Mouse (Mus musculus): ENCODE results near the gene Uap1l1. TPM values are rescaled to one million over a fixed set of nuclear protein-coding genes. Genes with fewer than 3 reads are reported as not detected.
"Not testable (repeated sequence)": the region's sequence is repeated elsewhere in the genome, so short reads cannot be mapped to it uniquely, and the experiment has no call there.

The Uap1l1 gene
- polyA plus RNA-seq (2015; fragmentation: Nextera tagmentation; extraction: Ambion mirVana) = 5.2 and 6.2 TPM in 2 replicates

DNA sequence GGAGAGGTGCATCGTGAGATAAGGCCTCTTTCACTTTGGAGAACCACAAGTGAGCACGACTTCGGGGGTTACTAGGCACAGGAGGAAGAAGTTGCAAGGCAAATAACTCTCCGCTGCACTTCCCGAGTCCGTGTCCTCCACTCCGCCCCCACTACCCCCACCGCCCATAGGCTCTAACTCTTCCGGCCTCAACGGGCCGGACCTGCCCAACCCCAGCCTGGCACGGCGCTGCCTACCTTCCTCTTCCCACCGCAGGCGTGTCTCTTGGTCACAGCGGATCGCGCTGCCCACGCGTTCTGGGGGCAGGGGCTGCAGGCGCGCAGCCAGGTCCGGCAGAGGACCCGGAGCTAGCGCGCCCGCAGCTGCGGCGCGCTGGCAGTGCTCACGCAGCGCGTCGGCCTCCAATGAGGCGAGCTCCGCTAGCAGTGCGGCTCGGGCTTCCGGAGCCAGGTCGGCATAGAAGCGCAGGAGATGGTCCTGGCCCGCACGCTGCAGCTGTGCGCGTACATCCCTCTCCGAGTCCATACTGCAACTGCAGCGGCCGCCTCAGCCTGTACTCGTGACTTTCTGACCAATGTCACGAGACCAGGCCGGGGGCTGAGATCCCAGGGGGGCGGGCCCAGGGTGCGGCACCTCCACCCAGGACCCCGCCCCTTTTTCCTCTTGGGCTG lies at the start of gene Uap1l1:
Gene Uap1l1, minus strand, starts transcription at position 592 of the 671 bp plus-strand sequence.
- peaks cover 66% of the 10 kb centered on the region for H3K27me3 ChIP-seq
- no peak within 1 kb of the TSS for H3K27ac ChIP-seq

GRCm38 (mm10) chr2:25413436-25413835 lies 48.0 kb upstream of the Uap1l1 start:
- not testable (repeated sequence) for H3K27me3 ChIP-seq; H3K4me3 ChIP-seq; H3K9ac ChIP-seq; H3K9me3 ChIP-seq; H3K4me1 ChIP-seq (replicated peaks); H3K27ac ChIP-seq; H3K4me2 ChIP-seq; ATAC-seq (ENCODE audit: low FRiP score)
- peaks cover 37% of the 10 kb centered on the region for H3K36me3 ChIP-seq

More for the DNA sequence above, at the start of gene Uap1l1:
- peak within 1 kb of the TSS; percentile 87 for H3K4me2 ChIP-seq
- peak within 1 kb of the TSS; percentile 78 for H3K9ac ChIP-seq
- H3K4me1 ChIP-seq (replicated peaks) = peaks cover 12% of the 10 kb centered on the region
- no peaks in the 10 kb centered on the region for H3K36me3 ChIP-seq
- WGBS = under 1% methylated on average over 54 of the region's 54 CpGs
- H3K9me3 ChIP-seq = no peaks in the 10 kb centered on the region
- peak; percentile 76 for ATAC-seq (ENCODE audit: low FRiP score)
- H3K4me3 ChIP-seq = peak within 1 kb of the TSS; percentile 50

GRCm38 (mm10) chr2:25408908-25409307 lies 43.4 kb upstream of the Uap1l1 start:
- Histone ChIP-seq H3K9ac (no peak overlapping the region), H3K36me3 (peaks cover 59% of the 10 kb centered on the region), H3K27me3 (no peaks in the 10 kb centered on the region), H3K4me2 (no peak overlapping the region), H3K9me3 (no peaks in the 10 kb centered on the region), H3K27ac (no peak overlapping the region), H3K4me1 (replicated peaks) (peaks cover 29% of the 10 kb centered on the region), H3K4me3 (no peak overlapping the region)
- 91% methylated on average over 10 of the region's 10 CpGs for WGBS
- no peak for ATAC-seq (ENCODE audit: low FRiP score)

DNA sequence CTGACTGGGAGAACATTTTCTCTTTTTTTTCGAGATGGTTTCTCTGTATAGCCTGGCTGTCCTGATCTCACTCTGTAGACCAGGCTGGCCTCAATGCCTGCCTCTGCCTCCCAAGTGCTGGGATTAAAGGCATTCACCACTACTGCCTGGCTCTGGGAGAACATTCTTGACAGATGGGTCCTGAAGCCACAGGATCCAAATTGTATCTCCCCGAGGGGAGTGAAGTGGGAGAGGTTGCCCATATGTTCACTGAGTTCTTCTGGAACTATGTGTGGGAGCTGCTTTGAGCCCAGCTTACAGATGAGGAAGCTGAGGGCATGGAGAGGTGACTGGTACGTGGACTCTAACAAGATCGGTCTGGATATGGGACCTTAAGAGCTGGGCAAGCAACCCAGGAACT lies 38.5 kb upstream of the Uap1l1 start:
- peak overlapping the region; percentile 73 for H3K4me3 ChIP-seq
- 84% methylated on average over 4 of the region's 4 CpGs for WGBS

DNA sequence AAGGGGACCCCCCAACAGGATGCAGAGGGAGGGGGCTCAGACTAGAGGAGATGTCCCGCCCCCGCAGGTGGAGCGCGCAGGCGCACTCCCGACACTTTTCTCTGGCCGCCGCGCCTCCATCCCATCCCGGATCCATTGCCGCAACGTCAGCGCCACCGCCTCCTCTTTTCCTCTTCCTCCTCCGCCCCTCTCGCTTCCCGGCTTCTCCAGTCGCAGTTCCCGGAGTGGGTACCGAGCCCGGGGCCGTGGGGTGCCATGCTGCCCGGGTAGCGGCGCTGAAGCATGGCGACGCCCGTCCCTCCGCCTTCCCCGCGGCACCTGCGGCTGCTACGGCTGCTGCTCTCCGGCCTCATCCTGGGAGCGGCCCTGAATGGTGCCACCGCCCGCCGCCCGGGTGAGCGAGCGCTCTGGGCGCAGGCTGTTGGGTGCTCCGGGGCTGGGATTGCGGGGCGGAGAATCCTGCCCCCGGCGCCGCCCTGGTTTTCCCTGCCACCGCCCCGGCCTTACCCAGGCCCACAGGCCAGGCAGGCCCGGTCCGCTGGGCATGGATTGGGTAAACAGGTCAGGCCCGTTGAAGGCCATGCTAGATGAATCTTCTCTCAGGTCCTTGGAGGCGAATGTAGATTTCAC lies 37.6 kb upstream of the Uap1l1 start:
- H3K36me3 ChIP-seq = peaks cover 21% of the 10 kb centered on the region
- peak overlapping the region; percentile 97 for H3K9ac ChIP-seq
- peak overlapping the region; percentile 73 for H3K4me3 ChIP-seq
- peaks cover 33% of the 10 kb centered on the region for H3K27me3 ChIP-seq
- under 1% methylated on average over 52 of the region's 54 CpGs for WGBS
- peak overlapping the region; percentile 87 for H3K4me2 ChIP-seq
- H3K27ac ChIP-seq = peak overlapping the region; percentile 92
- peak; percentile 78 for ATAC-seq (ENCODE audit: low FRiP score)
- H3K9me3 ChIP-seq = no peaks in the 10 kb centered on the region
- H3K4me1 ChIP-seq (replicated peaks) = peaks cover 45% of the 10 kb centered on the region

More for the DNA sequence above, 38.5 kb upstream of the Uap1l1 start:
- Histone ChIP-seq H3K36me3 (peaks cover 30% of the 10 kb centered on the region), H3K4me2 (peak overlapping the region; percentile 87), H3K9me3 (no peaks in the 10 kb centered on the region), H3K4me1 (replicated peaks) (peaks cover 45% of the 10 kb centered on the region), H3K9ac (peak overlapping the region; percentile 97), H3K27me3 (peaks cover 24% of the 10 kb centered on the region), H3K27ac (peak overlapping the region; percentile 92)
- no peak for ATAC-seq (ENCODE audit: low FRiP score)

DNA sequence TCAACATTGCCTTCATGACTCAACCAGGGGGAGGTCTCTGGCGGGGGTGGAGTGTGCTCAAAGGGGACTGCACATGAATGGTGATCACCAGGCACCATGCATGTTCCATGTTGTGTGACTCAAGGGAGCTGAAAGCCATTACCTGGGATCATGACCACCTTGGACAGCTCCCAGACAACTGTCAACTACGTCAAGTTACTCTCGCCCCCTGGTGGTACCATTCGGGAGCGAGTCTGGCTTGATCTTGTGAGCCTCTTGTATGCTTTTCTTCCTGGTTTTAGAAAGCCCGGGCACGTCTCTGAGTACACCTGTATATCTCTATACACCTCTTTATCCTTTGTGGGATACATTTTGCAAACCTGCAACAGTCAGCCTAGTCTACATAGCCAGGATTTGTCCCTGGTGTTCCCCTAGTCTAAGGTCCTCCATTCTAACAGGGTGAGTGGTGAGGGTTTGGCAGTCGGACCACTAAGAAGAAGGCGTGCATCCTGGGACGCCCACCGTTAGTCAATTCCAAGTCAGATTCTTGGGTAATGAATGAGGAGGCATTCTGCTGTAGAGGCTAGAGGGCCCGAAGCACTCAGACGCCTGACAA lies 37.0 kb upstream of the Uap1l1 start:
- Histone ChIP-seq H3K27ac (peak overlapping the region; percentile 92), H3K4me2 (peak overlapping the region; percentile 87), H3K27me3 (peaks cover 39% of the 10 kb centered on the region), H3K4me3 (peak overlapping the region; percentile 73), H3K9ac (peak overlapping the region; percentile 97), H3K9me3 (no peaks in the 10 kb centered on the region), H3K4me1 (replicated peaks) (peaks cover 45% of the 10 kb centered on the region), H3K36me3 (peaks cover 15% of the 10 kb centered on the region)
- ATAC-seq (ENCODE audit: low FRiP score) = peak; percentile 52
- WGBS = under 1% methylated on average over 13 of the region's 13 CpGs

- H3K27ac ChIP-seq = no peak overlapping the region
- H3K4me2 ChIP-seq = peak overlapping the region; percentile 58
- peaks cover 56% of the 10 kb centered on the region for H3K27me3 ChIP-seq
- peak overlapping the region; percentile 39 for H3K9ac ChIP-seq
- no peak for ATAC-seq (ENCODE audit: low FRiP score)
- peak overlapping the region; percentile 33 for H3K4me3 ChIP-seq
- no peaks in the 10 kb centered on the region for H3K9me3 ChIP-seq
- 2% methylated on average over 17 of the region's 17 CpGs for WGBS
- peaks cover 41% of the 10 kb centered on the region for H3K4me1 ChIP-seq (replicated peaks)
- H3K36me3 ChIP-seq = no peaks in the 10 kb centered on the region
Measured at GRCm38 (mm10) chr2:25400764-25401163, 35.3 kb upstream of the Uap1l1 start.

- Histone ChIP-seq H3K4me3 (peak overlapping the region; percentile 33), H3K9me3 (no peaks in the 10 kb centered on the region), H3K4me1 (replicated peaks) (peaks cover 41% of the 10 kb centered on the region), H3K27me3 (peaks cover 61% of the 10 kb centered on the region), H3K27ac (no peak overlapping the region), H3K36me3 (no peaks in the 10 kb centered on the region), H3K4me2 (peak overlapping the region; percentile 58), H3K9ac (peak overlapping the region; percentile 39; the same call in 1 of the 2 replicates)
- no peak for ATAC-seq (ENCODE audit: low FRiP score)
- WGBS = 22% methylated on average over 16 of the region's 16 CpGs
Measured at GRCm38 (mm10) chr2:25400291-25400690, 34.8 kb upstream of the Uap1l1 start.

- H3K9ac ChIP-seq = peak within 1 kb of the TSS; percentile 39; the same call in 1 of the 2 replicates
- 67% methylated on average over 8 of the region's 8 CpGs for WGBS
Measured at GRCm38 (mm10) chr2:25399051-25399450, 33.6 kb upstream of the Uap1l1 start, which contains the start of gene Npdc1. Gene Npdc1, plus strand, starts transcription at chr2:25399351.

DNA sequence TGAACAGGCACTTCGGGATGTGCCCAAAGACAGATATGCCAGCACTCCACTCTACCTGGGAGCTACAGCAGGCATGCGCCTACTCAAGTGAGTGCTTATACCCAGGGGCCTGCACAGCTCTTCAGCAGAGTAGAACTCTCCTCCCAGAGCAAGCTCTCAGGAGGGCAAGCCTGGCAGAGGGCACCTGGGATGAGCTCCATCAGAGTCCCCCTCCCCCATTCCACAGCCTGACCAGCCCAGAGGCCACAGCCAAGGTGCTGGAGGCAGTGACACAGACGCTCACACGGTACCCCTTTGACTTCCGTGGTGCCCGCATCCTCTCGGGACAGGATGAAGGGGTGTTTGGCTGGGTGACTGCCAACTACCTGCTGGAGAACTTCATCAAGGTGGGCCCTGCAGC lies 32.6 kb upstream of the Uap1l1 start:
- no peak overlapping the region for H3K9ac ChIP-seq
- H3K4me1 ChIP-seq (replicated peaks) = peaks cover 38% of the 10 kb centered on the region
- no peak overlapping the region for H3K4me2 ChIP-seq
- H3K9me3 ChIP-seq = no peaks in the 10 kb centered on the region
- 94% methylated on average over 7 of the region's 7 CpGs for WGBS
- H3K4me3 ChIP-seq = no peak overlapping the region
- H3K27me3 ChIP-seq = peaks cover 82% of the 10 kb centered on the region
- no peak overlapping the region for H3K27ac ChIP-seq
- ATAC-seq (ENCODE audit: low FRiP score) = no peak
- no peaks in the 10 kb centered on the region for H3K36me3 ChIP-seq

More at GRCm38 (mm10) chr2:25399051-25399450, 33.6 kb upstream of the Uap1l1 start, which contains the start of gene Npdc1:
- ATAC-seq (ENCODE audit: low FRiP score) = no peak
- Histone ChIP-seq H3K27ac (no peak within 1 kb of the TSS), H3K36me3 (no peaks in the 10 kb centered on the region), H3K4me3 (no peak within 1 kb of the TSS), H3K4me1 (replicated peaks) (peaks cover 41% of the 10 kb centered on the region), H3K9me3 (no peaks in the 10 kb centered on the region), H3K27me3 (peaks cover 74% of the 10 kb centered on the region), H3K4me2 (no peak within 1 kb of the TSS)

DNA sequence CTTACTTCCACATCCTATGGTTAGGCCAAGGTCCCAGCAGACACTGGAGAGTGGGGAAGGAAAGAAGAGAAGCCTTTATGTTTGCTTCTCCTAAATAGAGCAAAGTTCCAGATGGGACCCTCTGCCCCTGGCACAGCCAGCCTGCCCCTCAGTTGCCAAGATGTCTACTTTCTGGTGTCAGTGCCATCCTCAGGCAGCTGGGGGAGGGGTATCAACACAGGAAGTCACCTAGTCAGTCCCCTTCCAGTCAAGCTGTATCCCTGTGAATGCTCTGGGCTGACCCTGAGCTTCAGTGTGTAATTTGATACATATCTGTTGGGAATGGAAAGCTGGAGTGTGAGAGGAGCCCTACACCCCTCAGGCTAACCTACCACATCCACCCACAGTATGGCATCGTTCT lies 31.5 kb upstream of the Uap1l1 start:
- no peak overlapping the region for H3K27ac ChIP-seq
- 50% methylated on average over 1 of the region's 1 CpGs for WGBS
- H3K9ac ChIP-seq = no peak overlapping the region
- peaks cover 92% of the 10 kb centered on the region for H3K27me3 ChIP-seq
- no peak for ATAC-seq (ENCODE audit: low FRiP score)
- no peaks in the 10 kb centered on the region for H3K36me3 ChIP-seq
- H3K4me2 ChIP-seq = no peak overlapping the region
- no peak overlapping the region for H3K4me3 ChIP-seq
- H3K4me1 ChIP-seq (replicated peaks) = peaks cover 34% of the 10 kb centered on the region
- no peaks in the 10 kb centered on the region for H3K9me3 ChIP-seq

DNA sequence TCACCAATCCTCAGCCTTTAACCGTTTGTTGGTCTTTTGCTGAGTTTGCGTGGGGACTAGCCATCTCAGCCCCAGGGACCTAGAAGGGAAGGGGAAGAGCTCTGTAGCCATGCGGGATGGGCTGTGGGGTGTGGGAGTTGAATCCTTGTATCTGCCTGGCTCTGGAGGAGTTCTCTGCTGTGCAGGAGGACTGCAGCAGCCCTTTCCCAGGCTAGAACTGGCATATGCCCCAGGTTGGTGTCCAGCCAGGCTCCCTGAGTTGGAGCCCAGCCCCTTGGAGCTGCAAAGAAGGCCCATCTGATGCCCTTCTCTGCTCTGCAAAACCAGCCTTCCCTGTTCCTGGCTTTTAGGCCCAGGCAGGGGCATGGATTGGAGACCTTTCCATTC lies 31.1 kb upstream of the Uap1l1 start:
- H3K4me3 ChIP-seq = peak overlapping the region; percentile 36; the same call in 1 of the 2 replicates

More for the DNA sequence above, 31.1 kb upstream of the Uap1l1 start:
- ATAC-seq (ENCODE audit: low FRiP score) = no peak
- Histone ChIP-seq H3K27me3 (peaks cover 92% of the 10 kb centered on the region), H3K9me3 (no peaks in the 10 kb centered on the region), H3K4me1 (replicated peaks) (peaks cover 33% of the 10 kb centered on the region), H3K4me2 (peak overlapping the region; percentile 61), H3K27ac (no peak overlapping the region), H3K36me3 (no peaks in the 10 kb centered on the region), H3K9ac (no peak overlapping the region)
- 34% methylated on average over 3 of the region's 3 CpGs for WGBS

Data from hindbrain, embryonic 13.5 days (tissue).